Mouse (Mus musculus) left cerebral cortex, postnatal 10 days (tissue): Measurements from ENCODE around the gene Nfix. TPM values are rescaled to one million over a fixed set of nuclear protein-coding genes. Genes with fewer than 3 reads are reported as not detected.

ENCODE experiments used
- DNase-seq, 2 experiments: peaks; one replicate each; pipeline ENCODE4 v3.0.0; 2021 to 2022; ENCODE audit warnings: low spot score in 2 of 2, mixed read lengths in 1 of 2; ENCODE audit errors: extremely low spot score in 1 of 2
- intact Hi-C: fragments of 180-260 bp; cut with DNase I; formaldehyde crosslinking; loops from one replicate; pipeline ENCODE4 v1.15.1; 2025
- total RNA-seq, 2 experiments: library from RNA; stranded (reverse); gene quantifications; 2 replicates each; pipeline ENCODE4 v1.2.3; 2021

Nfix gene
- total RNA-seq, 2 experiments from 2014 or later, result 397 to 441 TPM

- peak in 1 of 2 experiments; percentile 78 for DNase-seq
- intact Hi-C loops, result no loop called here
Observed at GRCm38 (mm10) chr8:84774473-84774911, 25.7 kb downstream of the Nfix start.

- DNase-seq, result peak; percentile 87 to 90
- intact Hi-C loops, result no loop called here
Observed at GRCm38 (mm10) chr8:84773833-84774232, 26.3 kb downstream of the Nfix start.

- intact Hi-C loops, result no loop called here
Observed at GRCm38 (mm10) chr8:84773304-84773703, 26.8 kb downstream of the Nfix start.

GRCm38 (mm10) chr8:84772628-84773027, 27.5 kb downstream of the Nfix start:
- DNase-seq, result no peak
- intact Hi-C loops, result no loop called here

More at GRCm38 (mm10) chr8:84773304-84773703, 26.8 kb downstream of the Nfix start:
- DNase-seq, result no peak

- intact Hi-C loops, result no loop called here
- DNase-seq, result peak in 1 of 2 experiments; percentile 67
Observed at GRCm38 (mm10) chr8:84771941-84772378, 28.2 kb downstream of the Nfix start.

- intact Hi-C loops, result no loop called here
- no peak for DNase-seq
Observed at GRCm38 (mm10) chr8:84771000-84771687, 29.0 kb downstream of the Nfix start.

GRCm38 (mm10) chr8:84770100-84770953, 29.8 kb downstream of the Nfix start:
- intact Hi-C loops, result no loop called here
- DNase-seq, result no peak

- intact Hi-C loops, result no loop called here
- no peak for DNase-seq
Observed at GRCm38 (mm10) chr8:84769324-84769723, 30.8 kb downstream of the Nfix start.

- DNase-seq, result no peak
- intact Hi-C loops, result no loop called here
Observed at GRCm38 (mm10) chr8:84768343-84769095, 31.6 kb downstream of the Nfix start.

- intact Hi-C loops, result no loop called here
- no peak for DNase-seq
Observed at GRCm38 (mm10) chr8:84767221-84767620, 32.9 kb downstream of the Nfix start.

- intact Hi-C loops, result no loop called here
- DNase-seq, result no peak
Observed at GRCm38 (mm10) chr8:84766422-84766821, 33.7 kb downstream of the Nfix start.

- intact Hi-C loops, result no loop called here
- no peak for DNase-seq
Observed at GRCm38 (mm10) chr8:84765629-84766028, 34.5 kb downstream of the Nfix start.

- DNase-seq, result no peak
Observed at GRCm38 (mm10) chr8:84764870-84765495, 35.2 kb downstream of the Nfix start.

GRCm38 (mm10) chr8:84764100-84764499, 36.0 kb downstream of the Nfix start:
- no peak for DNase-seq
- intact Hi-C loops, result no loop called here

More at GRCm38 (mm10) chr8:84764870-84765495, 35.2 kb downstream of the Nfix start:
- intact Hi-C loops, result no loop called here

- DNase-seq, result no peak
- intact Hi-C loops, result no loop called here
Observed at GRCm38 (mm10) chr8:84760901-84761300, 39.2 kb downstream of the Nfix start.

- intact Hi-C loops, result no loop called here
Observed at GRCm38 (mm10) chr8:84760405-84760805, 39.7 kb downstream of the Nfix start.

GRCm38 (mm10) chr8:84759718-84760117, 40.4 kb downstream of the Nfix start:
- no peak for DNase-seq
- intact Hi-C loops, result no loop called here

More at GRCm38 (mm10) chr8:84760405-84760805, 39.7 kb downstream of the Nfix start:
- no peak for DNase-seq

GRCm38 (mm10) chr8:84759126-84759525, 41.0 kb downstream of the Nfix start:
- no peak for DNase-seq
- intact Hi-C loops, result no loop called here

GRCm38 (mm10) chr8:84758308-84758707, 41.8 kb downstream of the Nfix start:
- intact Hi-C loops, result no loop called here
- DNase-seq, result no peak
